Mouse (Mus musculus): ENCODE results near the gene Zfand3. TPM values are rescaled to one million over a fixed set of nuclear protein-coding genes. Genes with fewer than 3 reads are reported as not detected.

Gene Zfand3
- total RNA-seq, 2 experiments from 2014 or later, result 99.7 to 103 TPM

DNA sequence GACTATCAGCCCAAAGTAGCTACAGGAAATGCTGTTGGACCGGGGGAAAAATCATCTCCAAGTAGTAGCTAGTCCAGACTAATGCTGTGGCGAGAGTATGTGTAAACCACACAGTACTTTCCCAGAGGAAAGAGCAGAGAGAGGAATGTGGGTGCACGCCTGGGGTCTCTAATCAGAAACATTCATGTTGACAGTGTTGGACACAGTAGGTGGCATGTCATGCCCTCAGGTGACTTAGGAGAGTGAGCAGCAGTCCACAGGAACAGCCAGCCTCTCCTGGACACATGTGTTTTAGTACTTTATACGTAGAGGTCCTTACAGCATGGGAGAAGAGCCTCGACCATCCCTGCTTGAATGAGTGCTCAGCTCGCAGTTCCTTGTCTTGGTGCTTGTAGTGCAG, 159.3 kb downstream of the Zfand3 start:
- no peak overlapping the region for H3K27ac ChIP-seq

DNA sequence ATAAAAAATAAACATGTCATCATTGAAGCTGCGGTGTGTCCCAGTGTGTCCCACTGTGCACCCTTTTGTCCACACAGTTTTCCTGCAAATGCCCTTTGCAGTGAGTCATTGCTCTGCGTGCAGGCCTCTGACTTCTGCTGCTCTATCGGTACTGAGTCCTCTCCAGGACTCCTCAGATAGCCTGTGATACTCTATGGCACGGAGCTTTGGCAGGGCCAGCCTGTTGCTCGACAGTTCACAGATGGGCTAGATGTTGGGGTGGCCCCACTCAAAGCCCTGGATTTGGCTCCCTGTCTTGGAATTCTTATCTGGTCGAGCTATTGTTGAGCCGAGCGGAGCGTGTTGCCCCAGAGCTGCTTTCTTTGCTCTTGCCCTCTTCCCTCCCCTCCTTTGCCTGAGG, 160.3 kb downstream of the Zfand3 start:
- no peak overlapping the region for H3K4me3 ChIP-seq
- no peak for TF ChIP-seq CTCF (IDR thresholded peaks at IDR 0.05)
- no peak overlapping the region for H3K27ac ChIP-seq
- intact Hi-C loops (cut with DNase I), result no loop called here
- peak in 1 of 2 experiments; percentile 7 for DNase-seq (ENCODE audit: extremely low spot score in 1 of 2, low spot score in 2 of 2)

More for the DNA sequence above, 159.3 kb downstream of the Zfand3 start:
- peak in 1 of 2 experiments; percentile 6 for DNase-seq (ENCODE audit: extremely low spot score in 1 of 2, low spot score in 2 of 2)
- intact Hi-C loops (cut with DNase I), result no loop called here
- H3K4me3 ChIP-seq, result no peak overlapping the region
- TF ChIP-seq CTCF (IDR thresholded peaks at IDR 0.05), result no peak

DNA sequence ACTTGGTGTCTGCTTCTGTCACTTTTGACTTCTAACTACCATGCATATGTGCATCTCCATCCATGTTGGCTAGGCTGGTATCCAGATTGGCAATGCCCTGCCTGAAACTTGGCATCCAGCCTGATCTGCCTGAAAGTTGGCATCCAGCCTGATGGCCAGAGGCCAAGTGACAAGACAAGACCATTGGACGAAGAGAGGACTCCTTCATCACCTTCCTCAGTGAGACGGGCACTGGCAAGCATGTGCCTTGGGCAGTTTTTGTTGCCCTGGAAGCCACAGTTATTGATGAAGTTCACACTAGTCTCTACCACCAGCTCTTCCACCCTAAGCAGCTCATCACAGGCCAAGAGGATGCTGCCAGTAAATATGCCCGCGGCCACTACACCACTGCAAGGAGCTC, 172.9 kb downstream of the Zfand3 start:
- intact Hi-C loops (cut with DNase I), result no loop called here
- Histone ChIP-seq H3K4me3 (no peak overlapping the region), H3K27ac (no peak overlapping the region)
- no peak for DNase-seq (ENCODE audit: extremely low spot score in 1 of 2, low spot score in 2 of 2)
- no peak for TF ChIP-seq CTCF (IDR thresholded peaks at IDR 0.05)

GRCm38 (mm10) chr17:30178402-30178801, 173.9 kb downstream of the Zfand3 start:
- no peak for DNase-seq (ENCODE audit: extremely low spot score in 1 of 2, low spot score in 2 of 2)
- no peak for TF ChIP-seq CTCF (IDR thresholded peaks at IDR 0.05)
- intact Hi-C loops (cut with DNase I), result no loop called here
- Histone ChIP-seq H3K27ac (no peak overlapping the region), H3K4me3 (no peak overlapping the region)

DNA sequence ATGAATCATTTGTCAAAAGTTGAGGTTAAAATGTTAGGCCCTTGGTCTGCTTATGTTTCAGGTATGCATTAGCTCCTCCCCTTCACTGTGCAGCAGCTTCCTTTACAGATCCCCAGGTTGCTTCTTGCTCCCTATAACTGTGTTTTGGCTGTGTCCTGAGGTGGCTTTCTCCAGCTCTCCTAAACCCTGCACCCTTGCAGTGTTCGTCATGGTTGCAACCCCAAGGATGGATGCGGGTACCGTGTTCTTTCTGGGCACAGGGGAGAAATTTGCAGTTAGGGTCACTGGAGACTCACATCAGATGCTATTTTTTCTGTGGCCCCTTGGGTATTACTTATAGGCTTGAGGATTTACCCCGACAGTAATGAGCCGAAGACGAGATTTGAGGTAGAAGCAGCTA, 175.7 kb downstream of the Zfand3 start:
- no peak for TF ChIP-seq CTCF (IDR thresholded peaks at IDR 0.05)
- intact Hi-C loops (cut with DNase I), result no loop called here
- DNase-seq (ENCODE audit: extremely low spot score in 1 of 2, low spot score in 2 of 2), result no peak
- H3K4me3 ChIP-seq, result no peak overlapping the region
- H3K27ac ChIP-seq, result no peak overlapping the region

- no peak for DNase-seq (ENCODE audit: extremely low spot score in 1 of 2, low spot score in 2 of 2)
- no peak overlapping the region for H3K27ac ChIP-seq
- intact Hi-C loops (cut with DNase I), result no loop called here
- H3K4me3 ChIP-seq, result no peak overlapping the region
- no peak for TF ChIP-seq CTCF (IDR thresholded peaks at IDR 0.05)
Measured at GRCm38 (mm10) chr17:30181554-30181953, 177.0 kb downstream of the Zfand3 start.

DNA sequence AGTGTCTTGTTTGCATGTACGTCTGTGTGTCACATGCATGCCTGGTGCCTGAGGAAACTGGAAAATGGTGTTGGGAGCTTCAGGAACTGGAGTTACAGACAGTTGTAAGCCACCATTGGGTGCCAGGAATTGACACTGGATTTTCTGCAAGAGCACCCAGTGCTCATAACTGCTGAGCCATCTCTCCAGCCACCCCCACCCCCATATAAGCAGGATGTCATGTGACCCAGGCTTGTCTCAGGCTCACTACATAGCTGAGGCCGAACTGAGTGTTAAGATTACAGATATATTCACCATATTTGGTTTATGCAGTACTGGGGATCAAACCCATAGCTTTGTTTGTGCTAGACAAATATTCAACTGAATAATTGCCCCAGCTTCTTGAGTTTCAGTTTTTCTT, 177.5 kb downstream of the Zfand3 start:
- intact Hi-C loops (cut with DNase I), result no loop called here
- no peak overlapping the region for H3K27ac ChIP-seq
- no peak for TF ChIP-seq CTCF (IDR thresholded peaks at IDR 0.05)
- H3K4me3 ChIP-seq, result no peak overlapping the region
- DNase-seq (ENCODE audit: extremely low spot score in 1 of 2, low spot score in 2 of 2), result no peak

GRCm38 (mm10) chr17:30183561-30183960, 179.0 kb downstream of the Zfand3 start:
- DNase-seq (ENCODE audit: extremely low spot score in 1 of 2, low spot score in 2 of 2), result no peak
- Histone ChIP-seq H3K27ac (peak overlapping the region; percentile 42; the same call in 1 of the 2 replicates), H3K4me3 (no peak overlapping the region)
- no peak for TF ChIP-seq CTCF (IDR thresholded peaks at IDR 0.05)
- intact Hi-C loops (cut with DNase I), result no loop called here

DNA sequence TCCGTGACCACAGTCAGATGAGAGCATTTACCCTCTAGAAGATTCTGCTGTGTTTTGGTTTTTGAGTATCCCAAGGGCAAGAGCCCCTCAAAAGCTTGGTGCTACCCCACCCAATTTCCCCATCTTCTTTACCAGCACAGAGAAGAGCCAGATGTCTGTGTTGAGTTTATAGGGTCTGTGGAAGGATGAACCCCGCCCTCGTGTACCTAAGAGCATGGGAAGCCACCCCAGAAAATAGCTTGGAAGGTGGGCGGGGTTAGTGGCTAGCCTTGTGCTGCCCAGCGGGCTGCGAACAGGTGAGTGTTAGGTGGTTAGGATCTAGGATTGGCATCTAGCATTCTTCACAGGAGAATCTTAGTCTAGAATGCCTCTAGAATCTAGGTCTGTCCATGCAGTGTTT, 182.6 kb downstream of the Zfand3 start:
- peak overlapping the region; percentile 58; the same call in 1 of the 2 replicates for H3K27ac ChIP-seq
- intact Hi-C loops (cut with DNase I), result loop anchor here (5.0 kb wide), 2 partner anchors 65 to 300 kb away; no protein-coding TSS in a partner anchor
- no peak for TF ChIP-seq CTCF (IDR thresholded peaks at IDR 0.05)
- H3K4me3 ChIP-seq, result no peak overlapping the region
- no peak for DNase-seq (ENCODE audit: extremely low spot score in 1 of 2, low spot score in 2 of 2)

GRCm38 (mm10) chr17:30187581-30187980, 183.0 kb downstream of the Zfand3 start:
- no peak for TF ChIP-seq CTCF (IDR thresholded peaks at IDR 0.05)
- intact Hi-C loops (cut with DNase I), result loop anchor here (5.0 kb wide), 2 partner anchors 65 to 300 kb away; no protein-coding TSS in a partner anchor
- Histone ChIP-seq H3K27ac (peak overlapping the region; percentile 69), H3K4me3 (no peak overlapping the region)
- DNase-seq (ENCODE audit: extremely low spot score in 1 of 2, low spot score in 2 of 2), result no peak

DNA sequence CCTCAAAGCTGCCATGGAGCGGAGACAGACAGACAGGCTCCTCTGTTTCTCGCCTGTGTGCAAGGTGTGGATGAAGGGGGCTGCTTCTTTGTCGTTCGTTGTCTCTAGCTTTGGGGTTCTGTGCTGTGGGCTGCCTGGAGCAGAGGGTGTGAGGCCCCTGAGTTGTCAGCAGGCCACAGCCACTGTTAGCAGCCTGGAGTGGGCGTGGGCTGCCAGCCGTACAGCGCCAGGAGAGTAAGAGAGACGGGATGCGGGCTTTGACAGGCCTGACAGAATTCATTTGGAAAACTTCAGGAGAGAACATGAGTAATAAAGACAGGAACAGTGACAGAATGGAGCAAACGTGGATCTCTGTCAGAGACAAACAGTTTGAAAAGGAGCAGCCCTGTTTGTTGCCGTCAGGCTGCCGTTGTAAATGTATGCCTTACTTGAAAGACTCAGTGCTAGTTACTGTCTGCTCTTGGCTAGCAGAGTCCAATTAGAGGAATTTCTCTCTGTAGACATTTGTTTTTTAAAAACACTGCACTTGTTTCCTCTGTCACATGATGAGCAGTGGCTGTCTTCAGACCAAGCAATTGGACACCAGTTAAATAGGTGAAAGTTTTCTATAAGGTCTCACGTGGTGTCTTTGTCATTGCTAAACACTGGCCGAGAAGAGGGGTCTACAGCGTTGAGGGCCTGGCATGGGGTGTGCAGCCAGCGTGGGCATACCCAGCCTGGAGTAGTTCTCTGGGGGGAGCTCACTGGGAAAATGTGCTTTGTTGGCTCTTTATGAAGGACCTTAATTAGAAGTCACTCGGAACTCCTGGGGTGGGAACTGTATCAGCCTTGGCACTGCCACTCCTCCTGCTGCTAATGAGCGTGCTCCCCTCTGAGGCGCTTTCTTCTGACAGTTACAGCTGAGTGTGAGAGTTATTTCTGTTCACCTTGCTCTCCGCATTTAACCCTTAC, 183.8 kb downstream of the Zfand3 start:
- TF ChIP-seq CTCF (IDR thresholded peaks at IDR 0.05), result no peak
- Histone ChIP-seq H3K4me3 (no peak overlapping the region), H3K27ac (peak overlapping the region; percentile 69)
- intact Hi-C loops (cut with DNase I), result loop anchor here (5.0 kb wide), 2 partner anchors 66 to 301 kb away; no protein-coding TSS in a partner anchor
- peak; percentile 47 to 49 for DNase-seq (ENCODE audit: extremely low spot score in 1 of 2, low spot score in 2 of 2)

DNA sequence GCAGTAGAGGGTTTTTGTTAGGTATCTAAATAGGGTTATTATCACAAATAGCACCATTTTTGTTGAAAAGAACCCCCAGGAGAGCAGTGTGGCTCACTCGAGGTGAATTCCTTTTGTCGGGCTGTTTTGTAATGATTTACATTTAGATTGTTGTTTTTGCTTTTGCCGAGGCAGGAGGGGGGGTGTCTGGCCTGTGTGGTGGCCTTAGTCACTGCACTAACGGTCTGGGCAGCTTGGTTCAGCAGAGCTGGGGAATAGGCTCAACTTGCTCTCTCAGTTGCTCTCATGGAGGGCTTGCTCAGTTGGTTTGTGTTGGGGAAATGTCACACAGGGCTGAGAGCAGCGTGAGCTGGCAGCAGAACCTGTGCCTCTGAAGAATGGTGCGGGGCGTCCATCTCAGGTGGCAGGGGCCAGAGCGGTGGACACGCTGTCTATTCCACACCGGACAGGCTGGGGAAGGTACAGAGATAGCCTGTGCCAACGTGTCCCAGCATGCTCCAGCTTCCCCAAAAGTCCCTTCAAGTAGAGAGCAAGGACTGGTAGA, 186.6 kb downstream of the Zfand3 start:
- no peak overlapping the region for H3K27ac ChIP-seq
- no peak for TF ChIP-seq CTCF (IDR thresholded peaks at IDR 0.05)
- intact Hi-C loops (cut with DNase I), result no loop called here
- no peak overlapping the region for H3K4me3 ChIP-seq
- DNase-seq (ENCODE audit: extremely low spot score in 1 of 2, low spot score in 2 of 2), result no peak
